Mouse (Mus musculus): ENCODE results near the gene Ngef.
"Not testable (repeated sequence)": the region's sequence is repeated elsewhere in the genome, so short reads cannot be mapped to it uniquely, and the experiment has no call there.

Gene Ngef

DNA sequence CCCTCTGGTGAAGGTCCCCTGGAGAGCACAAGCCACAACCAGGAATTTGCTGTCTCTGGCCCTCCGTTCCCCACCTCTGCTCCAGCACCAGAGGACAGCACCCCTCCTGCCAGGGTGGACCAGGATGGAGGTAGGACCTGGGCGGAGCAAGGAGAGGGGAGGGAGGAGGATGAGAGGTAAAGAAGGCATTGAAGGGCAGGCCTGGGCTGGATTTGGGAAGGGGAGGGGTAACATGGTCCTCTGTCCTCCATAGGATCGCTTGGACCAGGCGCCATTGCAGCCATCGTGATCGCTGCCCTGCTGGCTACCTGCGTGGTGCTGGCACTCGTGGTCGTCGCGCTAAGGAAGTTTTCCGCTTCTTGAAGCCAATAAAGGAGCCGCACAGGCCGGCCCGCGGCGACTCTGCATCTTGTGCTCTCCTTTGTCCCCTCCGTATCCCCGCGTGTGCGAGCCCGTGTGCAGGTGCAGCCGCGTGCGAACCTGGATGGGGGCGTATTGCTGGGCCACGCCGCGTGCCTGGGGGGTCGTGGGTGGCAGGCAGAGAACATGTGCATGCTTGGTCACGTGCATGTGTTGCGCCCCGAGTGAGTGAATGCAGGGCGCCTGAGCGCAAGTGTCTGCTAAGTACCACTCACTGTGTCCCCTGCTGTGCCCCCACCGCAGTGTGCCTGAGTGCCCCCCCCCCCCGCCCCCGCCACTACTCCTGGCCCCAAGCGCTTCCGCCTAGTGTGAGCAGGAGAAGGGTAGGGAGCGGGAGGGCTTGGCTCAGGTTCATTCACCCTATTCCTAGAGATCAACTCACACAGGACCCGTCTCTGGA lies 98.4 kb downstream of the Ngef start:
- DNase-seq (ENCODE audit: low read depth in 1 of 2, low spot score in 2 of 2): no peak

DNA sequence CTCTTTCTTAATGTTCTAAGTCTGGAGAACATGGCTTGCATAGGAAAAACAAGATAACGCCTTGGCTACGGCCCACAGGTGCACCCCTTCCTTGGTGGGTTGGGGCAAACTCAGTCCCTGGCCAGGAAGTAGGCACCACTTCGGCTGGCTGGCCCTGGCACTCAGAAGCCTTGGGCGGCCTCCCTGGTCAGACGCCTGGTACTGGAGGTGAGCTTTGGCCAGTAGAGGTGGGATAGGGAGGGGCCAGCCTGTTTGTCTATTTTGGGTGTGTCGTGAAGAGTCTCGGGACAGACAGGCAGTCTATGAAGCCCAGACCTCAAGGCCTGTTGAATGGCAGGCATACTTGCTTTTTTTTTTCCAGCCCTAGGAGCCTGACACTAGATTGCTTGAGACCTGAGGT lies 101.1 kb downstream of the Ngef start:
- no peak for DNase-seq (ENCODE audit: low read depth in 1 of 2, low spot score in 2 of 2)

DNA sequence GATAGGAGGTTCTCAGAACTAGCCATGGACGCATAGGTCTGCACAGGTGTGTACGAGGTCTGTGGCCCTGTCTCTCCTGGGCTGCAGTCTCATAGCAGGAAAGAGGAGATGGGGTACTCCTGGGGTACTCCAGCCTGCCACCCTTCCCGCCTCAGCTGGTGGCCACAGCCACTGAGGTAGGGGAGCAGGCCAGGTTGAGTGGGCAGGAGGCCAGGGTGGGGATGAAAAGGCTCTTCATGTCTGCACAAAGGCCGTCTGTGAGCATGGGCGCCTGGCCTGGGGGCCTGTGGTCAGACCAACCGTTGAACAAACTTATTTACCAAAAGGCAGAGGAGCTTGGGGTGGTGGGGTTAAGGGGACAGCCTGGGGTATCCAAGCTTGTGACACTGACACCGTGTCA lies 101.8 kb downstream of the Ngef start:
- DNase-seq (ENCODE audit: low read depth in 1 of 2, low spot score in 2 of 2): no peak

DNA sequence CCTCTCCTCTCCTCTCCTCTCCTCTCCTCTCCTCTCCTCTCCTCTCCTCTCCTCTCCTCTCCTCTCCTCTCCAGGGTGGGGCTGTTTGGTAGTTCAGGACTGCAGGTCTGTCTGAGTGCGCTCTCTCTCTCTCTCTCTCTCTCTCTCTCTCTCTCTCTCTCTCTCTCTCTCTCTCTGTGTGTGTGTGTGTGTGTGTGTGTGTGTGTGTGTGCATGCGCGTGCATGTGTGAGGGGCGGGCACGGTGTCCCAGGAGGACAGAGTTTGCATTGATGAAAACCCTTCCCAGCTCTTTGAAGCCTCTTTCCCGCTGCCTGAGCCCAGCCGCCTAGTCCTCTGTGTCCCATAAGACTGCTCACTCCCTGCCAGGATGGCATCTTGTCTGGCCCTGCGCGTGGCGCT lies 103.7 kb downstream of the Ngef start, which contains the start of gene Snorc:
Gene Snorc (plus strand): TSS at position 301 of the 400 bp plus-strand sequence.
- DNase-seq (ENCODE audit: low read depth in 1 of 2, low spot score in 2 of 2): not testable (repeated sequence)

DNA sequence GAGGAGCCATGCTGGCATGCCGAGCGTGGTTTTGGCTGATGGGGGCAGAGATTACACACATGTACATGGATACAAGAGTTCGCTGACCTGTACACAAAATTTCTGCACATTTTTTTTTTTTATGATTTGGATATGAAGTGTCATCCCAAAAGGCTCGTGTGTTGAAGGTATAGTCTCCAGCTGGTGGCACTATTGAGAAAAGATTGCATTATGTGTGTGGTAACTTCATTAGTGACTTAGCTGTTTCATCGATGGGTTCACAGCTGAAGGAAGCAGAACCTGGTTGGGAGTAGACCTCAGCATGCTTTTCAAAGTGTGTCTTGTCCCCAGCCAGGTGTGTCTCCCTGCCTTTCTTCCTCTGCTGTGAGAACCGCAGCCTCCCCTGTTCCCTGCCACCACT lies 105.3 kb downstream of the Ngef start:
- DNase-seq (ENCODE audit: low read depth in 1 of 2, low spot score in 2 of 2): no peak

DNA sequence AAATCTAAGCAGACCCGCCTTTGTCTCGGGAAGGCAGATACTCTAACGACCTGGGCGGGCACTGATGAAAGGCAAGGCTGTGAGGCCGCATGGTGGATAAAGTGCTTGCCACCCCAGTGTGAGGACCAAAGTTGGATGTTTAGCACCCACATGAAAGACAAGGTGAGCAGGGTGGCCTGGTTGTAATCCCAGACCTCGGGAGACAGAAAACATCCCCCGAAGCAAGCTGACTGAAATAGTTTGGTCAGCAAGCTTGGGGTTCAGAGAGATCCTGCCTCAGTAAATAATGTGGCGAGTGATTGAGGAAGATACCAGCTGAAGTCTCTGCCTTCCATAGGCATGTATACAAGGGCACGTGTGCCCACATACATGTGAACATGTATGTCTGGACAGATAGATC lies 106.2 kb downstream of the Ngef start:
- DNase-seq (ENCODE audit: low read depth in 1 of 2, low spot score in 2 of 2): no peak

DNA sequence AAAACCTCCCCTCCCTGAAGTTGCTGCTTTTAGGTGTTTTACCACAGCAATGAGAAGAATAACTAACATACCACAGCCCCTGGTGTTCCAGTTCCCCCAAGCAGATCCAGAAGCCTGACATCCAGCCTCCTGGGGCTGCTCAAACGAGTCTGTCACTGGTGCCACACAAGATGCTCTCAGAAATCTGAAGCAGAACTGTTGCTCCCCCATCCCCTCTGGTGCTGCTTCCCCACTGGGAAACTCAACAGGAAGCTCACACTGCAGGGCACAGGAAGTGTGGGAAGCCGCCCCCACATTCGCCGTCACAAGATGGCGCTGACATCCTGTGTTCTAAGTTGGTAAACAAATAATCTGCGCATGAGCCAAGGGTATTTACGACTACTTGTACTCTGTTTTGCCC lies 113.8 kb downstream of the Ngef start:
- DNase-seq (ENCODE audit: low read depth in 1 of 2, low spot score in 2 of 2): not testable (repeated sequence)

DNA sequence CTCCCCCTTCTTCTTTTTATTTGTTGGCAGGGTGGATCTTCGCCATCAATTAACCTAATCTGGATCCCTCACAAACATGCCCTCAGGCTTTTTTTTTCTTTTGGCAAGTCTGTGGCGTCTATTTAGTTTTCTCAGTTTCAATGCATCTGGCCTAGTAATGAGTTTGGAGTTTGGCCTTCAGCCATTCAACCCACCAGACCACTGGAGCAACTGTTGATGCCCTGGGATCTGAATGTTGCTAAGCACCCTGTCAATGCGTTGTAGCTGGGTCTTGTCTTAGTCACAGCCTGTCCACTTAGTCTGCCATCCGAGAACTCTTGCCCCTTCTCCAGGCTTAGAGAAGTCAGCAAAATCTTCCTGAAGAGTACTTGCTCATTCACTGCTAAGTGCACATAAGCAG lies 115.6 kb downstream of the Ngef start:
- no peak for DNase-seq (ENCODE audit: low read depth in 1 of 2, low spot score in 2 of 2)

DNA sequence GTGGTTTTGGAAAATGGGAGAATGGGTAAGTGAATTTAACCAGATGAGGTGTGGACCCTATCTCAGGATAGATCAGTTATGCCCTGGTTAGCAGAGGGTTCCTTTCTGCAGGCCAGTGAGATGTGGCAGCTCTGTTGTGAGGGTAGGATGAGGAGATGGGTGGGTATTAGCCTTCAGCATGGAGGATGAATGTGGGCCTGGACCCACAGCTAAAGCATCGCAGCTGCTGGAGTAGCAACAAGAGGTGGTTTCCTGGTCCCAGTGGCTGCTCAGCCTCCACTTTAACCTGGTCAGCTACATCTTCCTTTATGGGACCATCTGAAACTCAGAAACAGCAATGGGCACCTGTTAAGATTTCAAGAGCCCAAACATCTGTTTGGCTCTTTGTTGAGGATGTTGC lies 117.2 kb downstream of the Ngef start:
- no peak for DNase-seq (ENCODE audit: low read depth in 1 of 2, low spot score in 2 of 2)

DNA sequence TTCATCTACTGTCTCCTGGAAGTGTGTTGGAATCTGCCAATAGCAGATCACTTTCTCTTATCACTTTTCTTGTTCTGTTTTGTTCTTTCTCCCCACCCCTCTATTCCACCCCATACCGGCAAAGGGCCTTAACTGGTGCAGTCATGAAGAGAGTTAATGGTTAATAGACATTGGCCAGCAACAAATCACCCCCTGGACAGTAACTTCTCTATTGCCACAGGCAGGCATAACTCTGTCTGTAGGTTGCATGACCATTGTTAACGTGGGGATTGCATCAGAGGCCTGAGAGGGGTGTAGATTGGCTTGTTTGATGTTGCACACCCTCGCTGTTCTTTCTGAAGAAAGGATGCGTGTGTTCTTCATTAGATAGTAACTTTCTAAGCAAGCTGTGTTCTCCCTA lies 124.2 kb downstream of the Ngef start:
- no peak for DNase-seq (ENCODE audit: low read depth in 1 of 2, low spot score in 2 of 2)

DNA sequence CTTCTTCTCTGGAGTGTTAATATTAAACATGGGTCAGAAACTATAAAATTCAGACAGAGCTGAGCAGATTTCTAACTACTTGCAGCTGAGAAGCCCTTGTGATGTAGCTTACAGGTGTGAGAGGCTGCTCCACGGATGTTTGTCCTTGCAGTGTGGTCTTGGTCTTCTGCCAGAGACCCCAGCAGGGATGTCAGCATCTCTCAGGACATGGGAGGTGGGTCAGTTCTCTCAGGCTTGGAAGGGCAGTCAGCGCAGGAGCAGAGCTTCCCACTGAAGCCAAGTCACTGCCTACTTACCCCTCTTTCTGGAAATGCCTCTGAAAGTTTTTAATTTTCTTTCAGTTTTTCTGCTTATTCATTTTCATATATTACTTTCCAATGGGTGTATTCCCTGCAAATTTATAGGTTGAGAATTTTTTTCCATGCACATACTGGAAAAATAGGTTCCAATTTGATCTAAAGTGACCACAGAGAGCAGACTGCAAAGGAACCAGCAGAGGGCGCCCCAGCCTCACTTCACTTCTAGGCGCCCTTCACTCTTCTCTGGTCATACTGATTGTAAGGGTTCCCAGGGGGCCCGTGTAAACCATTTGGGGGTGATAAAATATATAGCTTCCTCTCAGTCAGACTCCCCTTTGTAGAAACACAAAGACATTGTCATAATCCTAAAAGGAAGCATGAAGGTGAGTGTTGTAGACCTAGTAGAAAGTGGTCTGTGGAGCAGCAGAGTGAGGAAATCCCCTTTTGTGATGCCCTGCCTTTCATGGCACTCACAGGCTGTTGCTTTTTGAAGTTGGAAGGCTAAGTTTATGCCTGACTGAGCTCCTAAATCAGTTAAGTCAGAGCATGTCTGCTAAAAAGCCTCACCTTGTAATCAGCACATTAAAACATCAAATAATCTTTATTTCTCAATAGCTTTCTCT lies 126.2 kb downstream of the Ngef start:
- DNase-seq (ENCODE audit: low read depth in 1 of 2, low spot score in 2 of 2): peak in 1 of 2 experiments; percentile 4

DNA sequence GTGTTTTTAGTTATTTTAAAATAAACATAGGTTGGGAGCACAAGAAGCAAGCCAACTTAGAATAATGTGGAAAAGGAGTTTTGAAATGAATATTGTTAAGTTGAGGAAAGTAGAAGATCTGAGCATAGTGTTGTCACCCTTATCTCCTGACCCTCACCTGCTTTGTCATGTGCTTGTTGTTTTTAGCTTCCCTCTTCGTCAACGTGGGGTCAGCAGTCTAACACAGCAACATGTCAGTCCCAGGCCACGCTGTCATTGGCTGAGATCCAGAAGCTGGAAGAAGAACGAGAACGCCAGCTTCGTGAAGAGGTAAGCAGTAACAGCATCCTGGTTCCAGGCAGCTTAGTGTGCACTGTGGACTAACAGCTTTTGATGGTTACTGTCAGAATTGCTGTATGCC lies 137.1 kb downstream of the Ngef start:
- no peak for DNase-seq (ENCODE audit: low read depth in 1 of 2, low spot score in 2 of 2)

DNA sequence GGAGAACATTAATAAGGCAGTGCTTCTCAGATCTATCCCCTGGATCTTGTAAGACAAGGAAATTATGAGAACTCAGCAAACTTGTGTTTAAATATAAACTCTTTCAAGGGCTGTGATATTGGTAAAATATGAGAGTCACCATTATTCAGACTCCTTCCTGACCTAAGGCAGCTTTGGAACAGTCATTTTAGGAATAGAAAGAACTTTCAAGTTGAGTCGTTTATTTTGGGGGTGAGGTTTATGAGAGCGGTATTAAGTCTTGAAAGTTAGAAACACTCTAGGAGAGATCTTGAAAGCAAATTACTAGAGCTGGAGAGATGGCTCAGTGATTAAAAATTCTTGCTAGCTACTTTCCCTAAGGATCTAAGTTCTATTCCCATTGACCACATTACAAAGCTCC lies 138.5 kb downstream of the Ngef start:
- no peak for DNase-seq (ENCODE audit: low read depth in 1 of 2, low spot score in 2 of 2)
